Mouse (Mus musculus) bone marrow, adult 2 months (tissue): ENCODE data around the gene Ckap5. TPM values are rescaled to one million over a fixed set of nuclear protein-coding genes. Genes with fewer than 3 reads are reported as not detected.

Source experiments
- H3K27ac ChIP-seq: fragments of 200-500 bp; 2 replicates; pipeline ENCODE4 v1.5.1; 2012; ENCODE audit warnings: low read depth, mild to moderate bottlenecking, control low read depth, inconsistent platforms, low read length; ENCODE audit not compliant: control insufficient read depth, poor library complexity, insufficient read depth
- H3K4me1 ChIP-seq: fragments of 200-500 bp; 2 replicates; pipeline ENCODE4 v1.6.1; 2011; ENCODE audit warnings: low read length; ENCODE audit not compliant: control insufficient read depth, insufficient read depth
- H3K4me3 ChIP-seq: fragments of 200-500 bp; replicated peaks from 2 replicates; pipeline ENCODE3; 2011; ENCODE audit warnings: mild to moderate bottlenecking, low read depth, low read length, control low read depth; ENCODE audit not compliant: control insufficient read depth
- CTCF ChIP-seq: fragments of 200-500 bp; IDR thresholded peaks from 2 replicates; pipeline ENCODE4 v1.5.1; 2011; ENCODE audit warnings: low read length, control low read depth; ENCODE audit not compliant: control insufficient read depth, insufficient read depth
- POLR2A ChIP-seq: fragments of 200-500 bp; IDR thresholded peaks from 2 replicates; pipeline ENCODE4 v1.6.1; 2011; ENCODE audit warnings: low read depth, mild to moderate bottlenecking, control low read depth, low read length, borderline replicate concordance; ENCODE audit not compliant: control insufficient read depth
- WGBS: fragments of 180-500 bp; shearing (Covaris S2); methylation state at CpG from one replicate; pipeline ENCODE4 v1.1.7; 2018; 5-methylcytosine and 5-hydroxymethylcytosine counted together
- polyA plus RNA-seq: library from polyadenylated mRNA; stranded (reverse); fragments of >200 nt; gene quantifications from 2 replicates; pipeline ENCODE4 v1.2.4, GENCODE M21; 2011; ENCODE audit warnings: low replicate concordance; ENCODE audit not compliant: missing spikeins, insufficient read depth, insufficient read length

Ckap5 gene
- polyA plus RNA-seq, 1 experiment = 30.8 TPM

DNA sequence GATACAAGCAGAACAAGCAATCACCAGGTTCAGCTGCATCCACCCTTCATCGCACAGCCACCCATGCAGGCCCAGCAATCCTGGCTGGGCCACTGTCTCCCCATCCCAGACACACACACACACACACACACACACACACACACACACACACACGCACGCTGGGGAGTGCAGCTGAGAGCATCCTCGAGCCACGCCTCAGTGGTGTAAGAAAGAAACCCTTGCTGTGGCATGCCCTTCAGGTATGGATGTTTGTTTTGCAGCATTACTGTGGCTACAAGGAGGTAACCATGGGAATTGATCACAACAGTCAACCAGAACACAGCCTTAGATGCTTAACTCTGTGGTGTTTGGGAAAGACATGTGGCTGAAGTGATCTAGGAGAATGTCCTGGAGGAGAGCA lies 105.8 kb downstream of the Ckap5 start:
- Histone ChIP-seq H3K4me3 (no peak overlapping the region), H3K27ac (no peak overlapping the region), H3K4me1 (no peaks in the 10 kb centered on the region; the same call in 1 of the 2 replicates)
- 85% methylated on average over 5 of the region's 5 CpGs for WGBS
- TF ChIP-seq POLR2A (no peak), CTCF (no peak)

DNA sequence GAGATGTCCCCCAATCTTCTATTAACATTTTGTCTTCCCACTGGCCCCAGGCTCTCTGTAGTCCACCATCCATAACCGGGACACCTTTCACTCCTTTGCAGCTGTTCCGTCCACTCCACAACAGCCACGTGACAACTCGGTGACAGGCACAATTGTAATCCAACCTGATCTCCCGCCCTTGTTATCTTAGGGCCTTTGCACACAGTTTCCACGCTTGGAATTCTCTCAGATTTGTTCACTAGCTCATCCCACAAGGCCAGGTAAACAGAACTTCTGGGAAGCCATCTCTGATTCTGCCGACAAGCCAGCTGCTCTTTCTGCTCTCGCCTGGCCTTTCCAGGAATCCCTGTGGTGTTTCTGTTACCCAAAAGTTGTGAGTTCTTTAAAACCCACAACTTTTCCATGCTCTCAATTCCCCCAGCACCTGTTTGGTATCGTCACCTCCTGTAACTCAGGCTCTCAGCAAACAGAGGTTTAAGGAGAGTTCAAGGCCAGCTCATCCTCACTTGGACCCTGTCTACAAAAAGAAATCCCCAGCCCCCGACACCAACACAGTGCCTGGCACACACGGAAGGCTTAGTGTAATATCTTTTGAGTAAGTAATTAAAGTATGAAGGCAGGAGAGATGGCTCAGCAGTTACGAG lies 106.9 kb downstream of the Ckap5 start:
- Histone ChIP-seq H3K4me3 (no peak overlapping the region), H3K4me1 (no peaks in the 10 kb centered on the region; the same call in 1 of the 2 replicates), H3K27ac (no peak overlapping the region)
- TF ChIP-seq POLR2A (no peak), CTCF (no peak)
- WGBS = 80% methylated on average over 12 of the region's 12 CpGs

DNA sequence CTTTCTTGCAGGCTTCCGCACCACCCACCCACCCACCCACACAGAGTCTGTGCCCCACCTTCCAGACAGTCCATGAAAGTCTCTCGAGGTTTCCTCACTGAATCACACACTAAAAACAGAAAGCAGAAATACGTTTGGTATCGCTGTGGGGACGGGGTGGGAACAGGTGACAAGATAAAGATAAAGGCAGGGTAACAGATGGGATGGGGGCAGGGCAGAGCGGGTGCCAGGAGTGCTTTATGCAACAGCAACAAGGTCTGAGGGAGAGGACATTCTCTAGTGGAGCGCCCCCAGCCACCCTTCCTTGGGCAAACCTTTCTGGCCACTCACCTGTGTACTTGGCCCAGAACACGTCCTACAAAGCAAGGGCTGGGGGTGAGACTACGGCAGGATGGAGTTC lies 108.3 kb downstream of the Ckap5 start:
- 49% methylated on average over 9 of the region's 9 CpGs for WGBS
- no peak overlapping the region for H3K4me3 ChIP-seq
- no peaks in the 10 kb centered on the region; the same call in 1 of the 2 replicates for H3K4me1 ChIP-seq
- no peak overlapping the region for H3K27ac ChIP-seq
- no peak for TF ChIP-seq POLR2A
- no peak for TF ChIP-seq CTCF

DNA sequence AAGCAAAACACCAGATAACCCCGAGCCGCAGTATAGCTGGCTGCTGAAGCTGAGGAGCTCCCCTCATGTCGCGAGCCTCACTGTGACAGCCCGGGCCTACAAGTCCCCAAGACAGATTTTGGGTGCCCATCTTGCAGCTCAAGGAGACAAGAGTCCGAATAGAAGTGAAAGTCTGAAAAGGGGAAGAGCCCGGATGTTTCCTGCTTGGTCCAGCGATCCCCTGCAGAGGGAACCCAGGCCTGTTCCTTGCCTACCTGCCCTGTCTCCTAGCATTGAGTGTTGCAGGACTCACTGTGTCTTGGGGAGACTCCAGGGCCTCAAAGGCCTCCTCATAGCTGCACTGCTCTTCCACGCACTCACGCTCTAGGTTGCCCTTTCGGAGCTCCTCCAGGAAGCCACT lies 108.9 kb downstream of the Ckap5 start:
- Histone ChIP-seq H3K27ac (no peak overlapping the region), H3K4me1 (no peaks in the 10 kb centered on the region; the same call in 1 of the 2 replicates), H3K4me3 (no peak overlapping the region)
- 78% methylated on average over 11 of the region's 11 CpGs for WGBS
- TF ChIP-seq POLR2A (no peak), CTCF (no peak)

DNA sequence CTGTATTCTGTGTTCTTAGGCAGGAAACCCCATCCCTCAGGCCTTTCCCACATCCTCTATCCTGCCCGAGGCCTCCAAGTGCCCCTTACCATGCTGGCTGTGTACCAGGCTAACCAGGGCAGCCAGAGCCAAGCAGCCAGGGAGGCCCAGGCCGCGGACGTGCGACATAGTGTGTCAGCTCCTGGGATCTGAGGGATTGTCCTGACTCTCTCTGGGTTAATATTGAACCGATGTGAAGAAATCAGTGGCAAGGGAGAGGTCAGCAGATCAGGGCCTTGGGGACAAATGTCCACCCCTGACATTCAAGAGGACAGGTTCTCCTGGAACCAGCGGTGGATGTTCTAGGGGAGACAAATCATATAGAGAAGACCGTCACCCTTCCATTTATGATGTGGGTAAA lies 109.7 kb downstream of the Ckap5 start, which contains the start of gene F2:
F2 (minus strand) TSS at position 186 of the 400 bp plus-strand sequence.
- 83% methylated on average over 8 of the region's 8 CpGs for WGBS
- no peak within 1 kb of the TSS for H3K27ac ChIP-seq
- no peak for TF ChIP-seq POLR2A
- no peak for TF ChIP-seq CTCF
- H3K4me1 ChIP-seq = no peaks in the 10 kb centered on the region; the same call in 1 of the 2 replicates
- H3K4me3 ChIP-seq = no peak within 1 kb of the TSS

DNA sequence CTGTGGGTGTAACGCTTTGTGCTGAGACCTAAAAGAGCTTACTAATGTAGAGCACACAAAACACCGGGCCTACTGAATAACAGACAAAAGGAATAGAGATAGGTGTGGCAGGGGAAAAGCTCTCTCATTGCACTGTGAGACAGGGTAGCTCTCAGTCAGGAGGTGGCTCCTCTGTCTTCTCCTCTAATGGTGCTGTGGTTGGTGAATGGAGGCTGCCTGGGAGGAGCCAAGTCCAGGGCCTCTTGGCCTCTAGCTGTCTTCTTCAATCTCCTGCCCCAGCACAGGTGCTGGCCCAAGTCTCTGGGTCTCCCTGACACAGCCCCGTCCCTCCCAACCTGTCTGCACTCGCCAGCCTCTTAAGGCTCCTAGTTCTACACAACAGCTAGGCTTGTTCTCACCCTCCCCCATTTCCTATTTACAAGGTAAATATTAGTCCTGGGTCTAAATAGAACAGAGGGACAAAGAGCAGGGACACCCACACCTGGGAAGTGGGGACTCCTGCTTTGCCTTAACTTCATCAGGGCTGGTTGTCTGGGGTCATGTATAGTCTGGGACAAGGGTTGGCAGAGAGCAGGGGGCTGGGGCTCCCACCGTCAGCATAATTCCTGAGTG lies 110.3 kb downstream of the Ckap5 start:
- no peak overlapping the region for H3K4me3 ChIP-seq
- TF ChIP-seq CTCF (no peak), POLR2A (no peak)
- no peak overlapping the region for H3K27ac ChIP-seq
- WGBS = 82% methylated on average over 5 of the region's 5 CpGs
- no peaks in the 10 kb centered on the region; the same call in 1 of the 2 replicates for H3K4me1 ChIP-seq

DNA sequence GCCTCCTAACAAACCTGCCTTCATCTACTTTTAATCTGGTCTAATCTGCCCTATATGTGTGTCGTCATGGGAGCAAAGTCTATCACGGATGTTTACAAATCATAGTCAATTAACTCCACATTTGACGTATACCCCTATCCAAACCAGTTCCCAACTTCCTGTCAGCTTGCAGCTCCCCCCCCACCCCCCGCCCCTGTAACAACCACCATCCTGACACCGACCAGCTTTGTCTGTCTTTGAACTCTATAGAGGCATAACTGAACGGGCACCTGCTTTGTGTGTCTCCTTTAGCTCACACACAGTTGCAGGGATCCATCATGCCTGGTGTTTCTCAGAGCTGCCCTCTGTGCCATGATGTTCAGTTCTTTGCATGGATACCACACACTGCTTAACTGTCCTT lies 112.4 kb downstream of the Ckap5 start:
- WGBS = 75% methylated on average over 6 of the region's 6 CpGs
- no peak overlapping the region for H3K4me3 ChIP-seq
- H3K27ac ChIP-seq = no peak overlapping the region
- H3K4me1 ChIP-seq = peaks cover 4% of the 10 kb centered on the region; the same call in 1 of the 2 replicates
- no peak for TF ChIP-seq CTCF
- TF ChIP-seq POLR2A = no peak

DNA sequence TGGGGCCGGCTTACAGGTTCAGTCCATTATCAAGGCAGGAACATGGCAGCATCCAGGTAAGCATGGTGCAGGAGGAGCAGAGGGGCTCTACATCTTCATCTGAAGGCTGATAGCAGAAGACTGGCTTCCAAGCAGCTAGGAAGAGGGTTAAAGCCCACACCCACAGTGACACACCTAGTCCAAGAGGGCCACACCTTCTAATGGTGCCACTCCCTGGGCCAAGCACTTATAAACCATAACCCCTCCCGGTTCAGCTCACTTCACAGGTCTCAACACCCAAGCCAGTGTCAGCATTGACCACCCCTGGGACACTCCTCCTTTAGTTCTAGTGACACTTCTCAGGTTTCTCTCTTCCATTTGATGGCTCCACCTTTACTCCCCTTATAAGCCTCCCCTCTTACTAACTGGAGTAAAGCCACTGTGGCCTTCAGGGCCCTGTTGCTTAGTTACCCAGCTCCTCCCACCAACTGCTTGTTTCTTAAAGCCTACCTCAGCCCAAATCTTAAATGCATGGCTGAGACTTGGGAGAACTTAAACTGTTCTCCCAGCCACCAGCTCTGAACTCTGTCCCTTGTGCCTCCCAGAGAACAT lies 116.4 kb downstream of the Ckap5 start:
- WGBS = 73% methylated on average over 2 of the region's 2 CpGs
- H3K27ac ChIP-seq = no peak overlapping the region
- TF ChIP-seq POLR2A (no peak), CTCF (no peak)
- peaks cover 4% of the 10 kb centered on the region; the same call in 1 of the 2 replicates for H3K4me1 ChIP-seq
- H3K4me3 ChIP-seq = no peak overlapping the region
